Mouse (Mus musculus) left cerebral cortex, postnatal 36 days (tissue): Measurements from ENCODE around the gene Rasgrp3. TPM values are rescaled to one million over a fixed set of nuclear protein-coding genes. Genes with fewer than 3 reads are reported as not detected.

Experiments
- DNase-seq, 2 experiments: peaks; one replicate each; pipeline ENCODE4 v3.0.0; 2021 to 2022; ENCODE audit warnings: low spot score in 2 of 2, mixed read lengths in 1 of 2
- intact Hi-C: fragments of 180-260 bp; cut with DNase I; formaldehyde crosslinking; loops from one replicate; pipeline ENCODE4 v1.15.1; 2025
- total RNA-seq, 2 experiments: library from RNA; stranded (reverse); gene quantifications; 2 replicates each; pipeline ENCODE4 v1.2.3; 2021

The Rasgrp3 gene
- total RNA-seq, 2 experiments from 2014 or later = 9.0 to 9.9 TPM

DNA sequence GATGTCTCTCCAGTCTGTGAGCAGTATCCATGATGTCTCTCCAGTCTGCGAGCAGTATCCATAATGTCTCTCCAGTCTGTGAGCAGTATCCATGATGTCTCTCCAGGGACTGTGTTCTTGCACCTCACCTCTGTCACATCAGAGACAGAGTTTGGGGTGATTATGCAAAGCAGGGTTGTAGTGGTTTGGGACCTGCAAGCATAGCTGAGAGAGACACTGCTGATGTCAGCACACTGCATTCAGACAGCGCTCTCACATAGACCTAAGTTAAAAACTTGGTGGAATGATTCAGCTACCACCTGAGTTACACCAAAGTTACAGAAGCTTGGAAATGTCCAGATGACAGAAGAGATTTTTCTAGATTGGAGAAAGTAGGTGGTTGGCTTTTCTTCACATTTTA, 44.0 kb downstream of the Rasgrp3 start:
- intact Hi-C loops = no loop called here

DNA sequence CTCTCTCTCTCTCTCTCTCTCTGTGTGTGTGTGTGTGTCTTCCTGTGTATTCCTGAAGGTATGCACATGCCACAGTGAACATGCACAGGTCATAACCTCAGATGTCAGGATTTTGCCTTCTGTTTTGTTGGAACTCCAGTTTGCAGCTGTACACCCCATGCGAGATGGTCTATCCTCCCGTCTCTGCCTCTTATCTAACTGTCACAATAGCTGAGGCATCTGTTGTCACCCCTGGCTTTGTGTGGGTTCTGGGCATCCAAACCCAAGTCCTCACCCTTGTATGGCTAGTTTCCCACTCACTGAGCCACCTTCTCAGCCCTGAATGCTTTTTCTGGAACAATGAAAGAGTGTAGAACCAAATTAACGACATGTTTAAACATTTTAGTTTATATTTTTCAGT, 44.7 kb downstream of the Rasgrp3 start:
- intact Hi-C loops = no loop called here

More for the DNA sequence above, 44.0 kb downstream of the Rasgrp3 start:
- no peak for DNase-seq

GRCm38 (mm10) chr17:75486205-75486604, 50.5 kb downstream of the Rasgrp3 start:
- intact Hi-C loops = no loop called here
- no peak for DNase-seq

More for the DNA sequence above, 44.7 kb downstream of the Rasgrp3 start:
- DNase-seq = no peak

- intact Hi-C loops = no loop called here
- no peak for DNase-seq
These were observed 59.5 kb downstream of the Rasgrp3 start for GRCm38 (mm10) chr17:75495213-75495612.

GRCm38 (mm10) chr17:75498241-75498651, 62.5 kb downstream of the Rasgrp3 start:
- DNase-seq = peak; percentile 9 to 30
- intact Hi-C loops = no loop called here

DNA sequence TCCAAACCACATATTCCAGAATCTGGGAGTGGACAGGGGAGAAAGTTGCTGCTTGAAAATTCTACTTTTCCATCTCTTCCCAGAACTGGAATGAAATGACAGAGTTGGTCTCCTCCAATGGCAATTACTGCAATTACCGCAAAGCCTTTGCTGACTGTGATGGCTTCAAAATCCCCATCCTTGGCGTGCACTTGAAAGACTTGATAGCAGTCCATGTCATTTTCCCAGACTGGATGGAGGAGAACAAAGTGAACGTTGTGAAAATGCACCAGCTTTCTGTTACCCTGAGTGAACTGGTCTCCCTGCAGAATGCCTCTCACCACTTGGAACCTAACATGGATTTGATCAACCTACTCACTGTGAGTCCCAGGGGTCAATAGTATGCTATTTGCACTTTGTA, 67.3 kb downstream of the Rasgrp3 start:
- no peak for DNase-seq
- intact Hi-C loops = no loop called here

- intact Hi-C loops = no loop called here
- DNase-seq = no peak
These were observed 69.4 kb downstream of the Rasgrp3 start for GRCm38 (mm10) chr17:75505053-75505452.

DNA sequence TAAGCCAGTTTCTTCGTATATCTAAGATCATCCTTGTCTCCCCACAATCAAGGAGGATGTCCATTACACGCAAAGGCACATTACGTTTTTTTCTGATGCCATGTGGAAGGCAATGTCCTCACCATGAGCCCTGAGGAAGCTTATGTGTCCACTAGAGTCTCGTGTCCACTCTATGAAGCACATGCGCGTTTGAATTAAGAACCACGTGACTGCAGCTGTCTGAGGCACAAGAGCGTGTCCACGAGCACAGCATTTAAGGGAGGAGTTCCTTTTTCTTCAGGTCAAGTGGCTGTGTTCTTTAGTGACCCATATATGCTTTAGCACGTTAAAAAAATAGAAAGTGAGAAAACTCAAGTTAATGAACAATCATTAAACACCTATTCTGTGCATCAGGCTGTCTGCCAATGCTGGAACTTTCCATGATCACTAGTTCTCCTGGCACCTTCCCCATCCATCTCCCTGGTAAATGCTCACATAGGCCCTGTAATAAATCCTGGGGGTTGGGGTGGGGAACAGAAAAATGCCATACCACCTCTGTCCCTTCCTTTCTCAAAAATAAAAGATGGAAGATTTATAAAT, 70.5 kb downstream of the Rasgrp3 start:
- intact Hi-C loops = no loop called here
- DNase-seq = no peak

- intact Hi-C loops = no loop called here
- DNase-seq = no peak
These were observed 71.3 kb downstream of the Rasgrp3 start for GRCm38 (mm10) chr17:75506708-75507641.

DNA sequence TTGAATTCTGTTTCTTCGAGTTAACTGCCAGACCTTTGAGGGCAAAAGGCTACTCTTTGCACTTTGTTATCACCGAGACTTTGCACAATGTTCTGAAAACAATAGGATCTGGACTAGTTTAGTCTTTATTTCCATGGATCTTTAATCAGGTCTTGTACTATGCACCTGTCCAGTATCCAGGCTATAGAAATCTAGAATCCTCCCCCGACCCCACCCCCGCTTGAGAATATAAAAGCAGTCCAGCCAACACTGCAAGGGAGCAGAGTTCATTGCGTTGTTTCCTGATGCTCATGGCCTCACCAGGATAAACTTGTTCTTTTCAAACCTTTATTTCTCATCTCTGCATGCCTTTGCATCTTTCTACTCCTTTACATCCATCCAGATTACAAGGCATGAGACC, 73.6 kb downstream of the Rasgrp3 start:
- intact Hi-C loops = no loop called here

GRCm38 (mm10) chr17:75516591-75516990, 80.9 kb downstream of the Rasgrp3 start:
- no peak for DNase-seq
- intact Hi-C loops = no loop called here

More for the DNA sequence above, 73.6 kb downstream of the Rasgrp3 start:
- DNase-seq = no peak

- intact Hi-C loops = no loop called here
- no peak for DNase-seq
These were observed 82.6 kb downstream of the Rasgrp3 start for GRCm38 (mm10) chr17:75518181-75518901.

GRCm38 (mm10) chr17:75519239-75519900, 83.7 kb downstream of the Rasgrp3 start:
- intact Hi-C loops = no loop called here
- DNase-seq = no peak

DNA sequence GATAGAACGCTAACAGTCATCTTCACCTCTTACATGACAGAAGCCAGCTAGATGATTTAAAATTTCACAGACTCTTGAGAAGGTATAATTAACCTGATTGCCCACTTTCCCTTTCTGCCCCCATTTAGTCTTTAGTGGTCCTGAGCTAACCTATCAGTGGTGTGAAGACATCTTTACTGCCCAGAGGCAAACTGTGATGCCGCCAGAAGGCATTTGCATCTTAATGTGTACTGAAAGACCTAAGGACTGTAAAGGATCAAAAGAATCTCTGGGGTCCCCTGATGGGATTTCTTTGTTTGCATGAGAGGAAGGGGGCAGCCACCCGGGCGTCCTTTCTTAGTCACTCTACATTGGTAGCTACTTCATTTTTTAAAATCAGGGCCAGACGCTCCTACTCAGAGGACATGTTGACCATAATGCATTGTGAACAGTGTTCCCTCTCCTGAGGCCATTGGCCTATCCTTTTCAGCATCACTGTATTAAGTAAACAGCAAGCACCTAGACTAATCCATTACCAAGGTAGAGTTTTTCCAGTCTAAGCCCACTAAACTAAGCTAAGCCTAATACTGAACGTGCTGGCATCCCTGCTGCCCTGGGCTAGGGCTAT, 85.6 kb downstream of the Rasgrp3 start:
- intact Hi-C loops = no loop called here
- DNase-seq = no peak

- DNase-seq = no peak
- intact Hi-C loops = no loop called here
These were observed 86.8 kb downstream of the Rasgrp3 start for GRCm38 (mm10) chr17:75522347-75523065.

GRCm38 (mm10) chr17:75523812-75524211, 88.1 kb downstream of the Rasgrp3 start:
- intact Hi-C loops = no loop called here
- no peak for DNase-seq

DNA sequence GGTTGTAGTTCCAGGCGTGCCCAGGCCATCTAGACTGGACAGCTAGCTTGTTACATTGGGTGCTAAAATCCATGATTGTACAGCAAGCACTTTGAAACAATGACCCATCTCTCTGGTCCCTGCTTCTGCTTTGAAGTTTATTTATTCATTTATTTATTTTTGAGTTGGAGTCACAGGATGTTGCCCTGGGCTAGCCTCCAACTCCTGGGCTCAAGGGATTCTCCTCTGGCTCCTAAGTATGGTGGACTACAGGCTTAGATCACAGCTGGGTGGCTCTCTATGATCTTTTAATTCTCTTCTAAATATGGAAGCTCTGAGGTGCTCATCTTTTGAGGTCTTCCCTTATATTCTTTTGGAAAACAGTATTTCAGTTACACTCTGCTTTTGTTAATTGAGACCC, 90.7 kb downstream of the Rasgrp3 start:
- no peak for DNase-seq
- intact Hi-C loops = no loop called here

- intact Hi-C loops = no loop called here
- no peak for DNase-seq
These were observed 93.7 kb downstream of the Rasgrp3 start for GRCm38 (mm10) chr17:75529222-75529935.
